Mouse (Mus musculus) brain, adult 10 weeks (tissue): ENCODE results near the gene Ddx20. TPM values are rescaled to one million over a fixed set of nuclear protein-coding genes. Genes with fewer than 3 reads are reported as not detected.

Experiments used
- polyA plus RNA-seq: library from polyadenylated mRNA; stranded (reverse); fragments of 350-450 nt; fragmentation: Illumina TruSeq; extraction: RNeasy Lipid Tissue Mini Kit (QIAGEN cat#74804); gene quantifications from one replicate; pipeline ENCODE4 v1.2.3, GENCODE M21; 2015; ENCODE audit warnings: low read depth, low replicate concordance

The Ddx20 gene
- 13.1 TPM for polyA plus RNA-seq

DNA sequence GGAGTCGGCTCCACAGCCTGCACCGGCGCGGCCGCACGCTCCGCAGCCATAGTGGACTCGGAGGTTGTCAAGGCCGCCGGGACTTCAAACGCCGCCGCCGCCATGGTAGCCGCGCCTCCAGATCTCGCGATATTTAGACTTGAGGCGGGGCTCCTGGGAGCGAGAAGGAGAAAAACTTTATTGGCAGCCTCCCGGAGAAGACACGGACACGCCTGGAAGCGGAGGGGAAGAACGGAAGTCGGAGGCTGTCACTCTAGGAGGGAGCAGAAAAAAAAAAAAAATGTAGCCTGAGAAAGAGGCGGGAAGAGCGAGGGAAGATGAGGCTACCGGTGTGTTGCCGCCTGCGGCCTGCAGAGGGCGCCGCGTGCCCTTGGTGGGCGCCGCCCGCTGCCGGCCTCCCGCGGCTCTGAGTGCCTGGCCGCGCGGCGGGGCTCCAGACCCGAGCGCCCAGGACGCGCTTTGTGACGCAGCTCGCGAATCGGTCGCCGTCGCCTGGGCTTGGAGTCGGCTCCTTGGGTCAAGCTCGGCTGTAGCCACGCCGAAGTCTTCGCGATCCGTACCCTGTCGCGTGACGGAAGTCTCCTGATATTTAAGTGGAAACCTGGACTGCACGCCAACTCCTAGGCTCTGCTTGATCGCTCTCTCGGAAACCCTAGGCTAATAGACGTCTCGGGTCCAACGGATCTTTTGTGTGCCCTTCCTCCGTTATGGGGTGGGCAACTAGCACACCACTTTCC is at the start of gene Ddx20:
Ddx20 (minus strand) TSS at position 251 of the 737 bp plus-strand sequence.

DNA sequence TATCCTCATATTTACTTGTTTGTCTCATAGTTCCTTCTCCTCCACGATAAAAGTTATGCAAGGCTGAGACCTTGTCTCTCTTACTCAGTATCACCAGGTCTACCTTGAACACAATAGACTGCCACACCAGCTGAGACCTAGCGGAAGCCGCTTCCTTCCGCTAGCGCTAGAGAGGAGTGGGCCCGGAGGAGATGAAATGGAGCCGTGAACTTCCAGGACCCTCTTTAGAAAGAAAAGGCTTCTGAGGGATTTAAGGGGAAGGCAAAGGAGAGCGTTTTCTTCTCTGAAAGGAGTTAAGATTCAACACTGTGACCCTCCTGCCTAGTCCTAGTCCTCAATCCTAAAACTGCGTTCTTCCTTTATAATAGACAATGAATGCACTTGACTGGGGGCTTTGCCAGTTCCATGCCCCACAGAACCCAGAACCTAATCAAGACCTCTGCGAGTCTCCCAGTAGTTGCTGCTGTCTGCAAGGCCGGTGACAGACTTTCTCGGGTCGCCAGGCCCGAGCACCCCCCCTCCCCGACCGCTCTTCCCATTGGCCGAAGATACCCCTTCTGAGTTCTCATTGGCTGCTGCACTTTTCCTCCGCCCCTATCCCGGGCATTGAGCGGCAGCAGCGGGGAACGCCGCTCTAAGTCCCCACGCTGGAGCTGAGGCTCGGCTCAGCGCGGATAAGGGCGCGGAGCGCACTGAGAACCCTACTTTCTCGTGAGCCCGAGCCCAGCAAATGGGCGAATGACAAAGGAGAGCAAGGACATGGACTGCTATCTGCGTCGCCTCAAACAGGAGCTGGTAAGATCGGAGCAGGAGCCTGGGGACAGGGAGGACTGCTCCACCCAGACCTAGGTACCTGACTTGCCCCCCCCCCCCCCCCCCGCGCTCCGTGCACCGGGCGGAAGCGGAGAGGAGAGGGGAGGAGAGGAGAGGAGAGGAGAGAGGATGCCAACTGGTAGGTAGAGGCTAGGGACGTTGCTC is 16.9 kb upstream of the Ddx20 start, which contains the start of gene Inka2:
Inka2 (plus strand) TSS at position 569 of the 978 bp plus-strand sequence.

Other genes starting within 250 kb of the Ddx20 start
- 29.3 TPM for gene Kcnd3, start 235.2 kb downstream of the Ddx20 start, polyA plus RNA-seq
- 73.0 TPM for gene Inka2, start 17.0 kb upstream of the Ddx20 start, polyA plus RNA-seq
- 106 TPM for gene Rap1a, start 113.8 kb upstream of the Ddx20 start, polyA plus RNA-seq
- 1.6 TPM for gene Adora3, start 183.3 kb upstream of the Ddx20 start, polyA plus RNA-seq
- gene Tmigd3, start 183.3 kb upstream of the Ddx20 start, polyA plus RNA-seq = not detected
- 2.8 TPM for gene I830077J02Rik, start 245.1 kb upstream of the Ddx20 start, polyA plus RNA-seq